Mouse (Mus musculus): ENCODE measurements around the gene Pold4.
"Not testable (repeated sequence)": the region's sequence is repeated elsewhere in the genome, so short reads cannot be mapped to it uniquely, and the experiment has no call there.

Gene Pold4

DNA sequence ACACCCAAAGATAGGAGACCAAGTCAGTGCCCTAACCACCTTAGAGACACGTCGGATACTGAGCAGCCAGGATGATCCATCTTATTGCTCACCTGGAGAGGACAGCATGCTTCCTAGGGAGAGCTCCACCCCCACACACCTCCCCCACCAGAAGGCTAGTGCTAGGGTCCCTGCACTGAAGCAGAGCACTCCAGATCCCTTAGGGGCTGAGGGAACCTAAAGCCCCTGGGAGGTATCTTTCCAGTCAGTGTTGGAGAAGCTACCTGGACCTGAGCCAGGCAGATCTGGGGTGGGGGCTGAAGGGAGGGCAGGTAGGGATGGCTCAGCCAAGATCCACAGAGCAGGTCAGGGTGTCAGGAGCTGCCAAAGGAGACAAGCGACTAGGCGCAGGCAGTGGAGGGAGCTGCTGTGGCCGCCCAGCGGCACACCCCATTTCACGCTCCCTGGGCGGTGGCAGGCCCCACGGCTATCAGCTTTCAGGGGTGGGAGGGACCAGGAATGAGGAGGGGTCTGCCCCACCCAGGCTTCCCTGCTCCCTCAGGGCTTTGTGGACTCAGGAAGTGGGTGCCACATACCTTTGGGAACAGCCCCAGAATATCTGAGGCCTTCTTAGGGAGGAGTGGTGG, 2.1 kb upstream of the Pold4 start:
- DNase-seq: peak; percentile 51

DNA sequence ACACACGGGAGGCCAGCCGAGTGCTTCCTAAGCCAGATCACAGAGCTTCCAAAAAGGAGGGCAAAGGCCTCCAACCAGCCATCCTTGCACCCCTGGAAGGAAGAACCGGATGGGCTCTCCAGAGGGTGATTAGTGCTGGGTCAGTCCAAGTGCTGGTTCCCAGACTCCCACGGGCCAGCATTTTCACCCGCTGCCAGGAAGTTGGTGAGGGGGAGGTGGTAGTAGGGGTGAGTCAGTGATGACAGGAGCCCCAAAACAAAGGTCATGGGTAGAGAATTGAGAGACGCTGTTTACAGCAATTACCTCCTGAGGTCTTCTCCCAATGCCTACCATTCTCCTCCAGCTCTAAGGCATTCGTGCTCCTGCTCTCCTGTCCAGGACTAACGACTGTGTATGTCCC, 1.3 kb upstream of the Pold4 start:
- peak; percentile 42 for DNase-seq

DNA sequence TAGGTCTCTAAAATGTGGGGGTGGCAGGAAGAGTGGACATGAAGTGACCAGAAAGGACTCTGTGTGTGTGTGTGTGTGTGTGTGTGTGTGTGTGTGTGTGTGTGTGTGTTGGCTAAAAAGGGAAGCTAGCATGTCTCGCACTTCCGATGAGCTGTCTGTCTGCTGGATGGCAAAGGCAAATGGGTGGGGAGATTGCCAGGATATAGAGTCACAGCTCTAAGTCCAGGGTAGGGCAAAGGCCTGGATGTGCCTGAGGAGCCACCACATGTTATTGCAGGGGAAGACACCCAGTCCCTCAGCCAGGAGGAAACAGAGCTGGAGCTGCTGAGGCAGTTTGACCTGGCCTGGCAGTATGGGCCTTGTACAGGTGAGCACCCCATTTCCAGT, 480 bp downstream of the Pold4 start:
- no peak for DNase-seq

DNA sequence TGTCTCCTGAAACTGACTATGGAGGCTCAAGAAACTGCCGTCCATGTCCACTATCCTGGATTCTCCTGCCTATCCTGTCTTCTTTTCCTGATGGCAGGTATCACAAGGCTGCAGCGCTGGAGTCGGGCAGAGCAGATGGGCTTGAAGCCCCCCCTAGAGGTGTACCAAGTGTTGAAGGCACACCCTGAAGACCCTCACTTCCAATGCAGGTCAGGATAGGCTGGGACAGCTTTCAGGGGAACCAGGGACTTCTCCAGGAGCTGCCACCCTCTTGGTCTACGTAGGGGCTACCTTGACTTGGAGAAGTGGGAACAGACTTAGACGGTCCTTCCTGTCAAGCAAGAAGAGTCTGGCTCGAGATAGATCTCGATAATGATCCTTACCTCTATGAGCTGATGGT, 952 bp downstream of the Pold4 start:
- no peak for DNase-seq

DNA sequence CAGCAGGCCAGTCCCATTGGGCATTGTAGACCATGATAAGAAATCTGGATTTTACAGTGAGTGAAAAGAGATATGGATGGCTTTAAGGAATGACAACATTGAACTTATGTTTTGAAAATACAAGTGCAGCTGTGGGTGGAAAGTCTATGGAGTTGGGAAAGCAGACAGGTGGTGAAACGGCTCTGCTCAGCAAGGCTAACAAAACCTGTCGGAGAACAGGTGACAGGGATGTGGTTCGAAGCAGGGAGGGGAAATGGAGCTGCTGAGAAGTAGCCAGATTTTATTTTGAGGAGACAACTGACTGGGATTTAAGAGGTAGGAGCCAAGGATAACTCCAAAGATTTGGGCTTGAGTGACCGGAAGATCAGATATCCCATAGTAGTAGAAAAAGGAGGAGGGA, 2.8 kb downstream of the Pold4 start:
- no peak for DNase-seq

DNA sequence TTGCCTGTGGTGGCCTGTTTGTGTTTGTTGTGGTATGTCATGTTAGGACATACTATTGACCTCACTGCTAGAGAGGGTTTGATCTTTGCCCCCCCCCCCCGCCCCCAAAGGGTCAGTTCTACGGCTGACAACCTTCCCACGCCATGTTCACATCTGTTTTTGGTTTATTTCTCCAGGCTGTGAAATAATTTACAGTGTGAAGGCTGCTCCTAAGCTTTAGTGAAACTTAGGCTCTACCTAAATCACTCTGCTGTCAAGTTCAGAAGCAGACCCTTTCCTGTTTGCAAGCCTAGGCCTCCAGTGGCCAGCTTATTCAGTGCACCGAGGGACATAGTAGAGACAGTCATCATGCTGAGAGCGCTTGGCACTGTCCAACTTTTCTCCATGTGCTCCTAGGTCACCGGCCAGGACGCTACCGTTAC, 8.6 kb downstream of the Pold4 start:
- DNase-seq: no peak

DNA sequence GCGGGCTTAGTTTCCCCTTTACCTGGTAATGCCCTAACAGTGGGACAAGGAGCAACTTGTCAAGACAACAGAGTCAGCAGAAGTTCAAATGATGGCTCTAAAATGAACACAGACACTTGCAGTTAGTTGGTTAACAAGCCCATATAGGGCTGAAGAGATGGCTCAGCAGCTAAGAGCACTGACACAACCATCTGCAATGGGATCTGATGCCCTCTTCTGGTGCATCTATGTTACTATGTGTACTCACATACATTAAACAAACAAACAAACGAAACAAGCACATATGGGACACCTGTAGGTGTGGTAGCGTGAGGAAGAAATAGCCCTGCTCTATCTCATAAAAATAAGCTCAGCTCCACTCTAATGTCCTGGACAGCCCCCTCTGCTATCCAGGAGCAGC, 10.7 kb downstream of the Pold4 start:
- no peak for DNase-seq

DNA sequence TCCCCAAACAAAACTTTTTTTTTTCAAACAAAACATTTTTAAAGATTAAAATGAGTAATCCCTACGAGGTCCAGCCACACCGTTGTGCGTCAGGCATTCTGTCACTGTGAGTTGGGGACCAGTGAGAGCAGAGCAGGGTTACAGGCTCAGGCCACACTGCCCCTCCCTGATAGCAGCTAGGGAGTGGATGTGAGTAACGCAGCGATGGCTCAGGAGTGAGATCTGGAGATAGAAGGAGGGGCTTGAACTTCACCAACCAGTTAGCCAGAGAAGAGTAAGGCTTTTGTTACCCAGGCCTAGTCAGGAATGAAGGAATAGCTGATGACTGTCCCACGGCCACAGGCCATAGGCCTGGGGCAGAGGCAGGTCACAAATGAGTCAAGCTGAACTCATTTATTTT, 13.1 kb downstream of the Pold4 start:
- DNase-seq: no peak

DNA sequence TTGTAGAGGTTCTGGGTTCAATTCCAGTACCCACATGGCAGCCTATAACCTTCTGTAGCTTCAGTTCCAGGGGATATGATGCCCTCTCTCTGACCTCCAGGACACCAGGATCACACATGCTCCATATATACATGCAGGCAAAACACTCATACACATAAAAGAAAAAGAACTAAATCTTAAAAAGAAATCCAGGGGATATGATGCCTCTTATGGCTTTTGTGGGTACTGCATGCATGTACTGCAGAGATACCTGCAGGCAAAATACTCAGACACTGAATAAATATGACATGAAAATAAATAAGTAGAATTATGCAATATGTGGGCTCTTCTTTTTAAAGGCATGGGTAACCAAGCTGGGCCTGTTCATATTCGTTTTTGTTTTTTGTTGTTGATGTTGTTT, 15.3 kb downstream of the Pold4 start:
- DNase-seq: no peak

DNA sequence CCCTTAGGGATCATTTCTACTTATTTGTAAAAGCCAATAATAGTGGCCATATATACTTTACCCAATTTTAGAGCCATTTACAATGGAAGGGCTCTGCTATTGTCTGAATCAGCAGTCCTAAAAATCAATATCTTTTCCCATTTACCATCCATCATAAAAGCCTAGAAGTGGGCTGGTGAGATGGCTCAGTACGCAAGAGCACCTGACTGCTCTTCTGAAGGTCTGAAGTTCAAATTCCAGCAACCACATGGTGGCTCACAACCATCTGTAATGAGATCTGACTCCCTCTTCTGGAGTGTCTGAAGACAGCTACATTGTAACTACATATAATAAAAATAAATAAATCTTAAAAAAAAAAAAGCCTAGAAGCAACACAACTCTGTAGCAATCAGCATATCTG, 17.0 kb downstream of the Pold4 start:
- not testable (repeated sequence) for DNase-seq

DNA sequence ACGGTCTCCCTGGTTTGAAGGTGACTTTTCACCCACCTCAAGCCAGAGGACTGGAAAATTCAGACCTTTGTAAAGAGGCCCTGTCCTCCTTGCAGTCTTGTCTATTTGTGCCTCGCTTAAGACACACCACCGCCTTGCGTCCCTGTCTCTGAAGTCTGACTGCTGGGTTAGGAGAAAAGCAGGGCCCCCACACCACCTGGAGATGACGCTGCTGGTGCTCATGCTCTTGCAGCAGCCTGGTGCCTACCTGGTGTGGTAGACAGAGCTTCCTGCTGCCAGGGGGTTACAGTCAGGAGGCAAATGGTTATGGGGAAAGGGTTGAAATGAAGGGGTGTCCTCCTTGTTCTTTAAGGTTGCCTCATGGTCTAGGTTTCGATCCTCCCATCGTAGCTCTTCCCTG, 22.5 kb downstream of the Pold4 start:
- DNase-seq: no peak

DNA sequence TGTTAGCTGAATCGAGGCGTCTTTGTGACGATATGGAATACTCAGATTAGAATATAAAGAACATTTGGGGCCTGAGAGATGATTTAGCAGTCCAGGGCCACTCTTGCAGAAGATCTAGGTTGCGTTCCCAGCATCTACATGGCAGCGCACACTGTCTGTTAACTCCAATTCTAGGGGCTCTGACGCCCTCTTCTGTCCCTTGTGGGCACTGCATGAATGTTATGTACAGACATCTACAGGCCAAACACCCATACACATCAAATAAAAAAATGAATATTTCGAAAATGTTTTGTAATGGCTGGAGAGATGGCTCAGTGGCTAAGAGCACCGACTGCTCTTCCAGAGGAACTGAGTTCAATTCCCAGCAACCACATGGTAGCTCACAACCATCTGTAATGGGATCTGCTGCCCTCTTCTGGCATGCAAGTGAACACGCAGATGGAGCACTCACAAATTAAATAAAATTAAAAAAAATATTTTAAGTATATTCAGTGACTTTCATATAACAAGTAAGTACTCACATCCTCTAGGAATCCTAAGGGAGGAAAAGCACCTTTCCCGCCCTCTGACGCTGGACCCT, 24.0 kb downstream of the Pold4 start:
- no peak for DNase-seq

DNA sequence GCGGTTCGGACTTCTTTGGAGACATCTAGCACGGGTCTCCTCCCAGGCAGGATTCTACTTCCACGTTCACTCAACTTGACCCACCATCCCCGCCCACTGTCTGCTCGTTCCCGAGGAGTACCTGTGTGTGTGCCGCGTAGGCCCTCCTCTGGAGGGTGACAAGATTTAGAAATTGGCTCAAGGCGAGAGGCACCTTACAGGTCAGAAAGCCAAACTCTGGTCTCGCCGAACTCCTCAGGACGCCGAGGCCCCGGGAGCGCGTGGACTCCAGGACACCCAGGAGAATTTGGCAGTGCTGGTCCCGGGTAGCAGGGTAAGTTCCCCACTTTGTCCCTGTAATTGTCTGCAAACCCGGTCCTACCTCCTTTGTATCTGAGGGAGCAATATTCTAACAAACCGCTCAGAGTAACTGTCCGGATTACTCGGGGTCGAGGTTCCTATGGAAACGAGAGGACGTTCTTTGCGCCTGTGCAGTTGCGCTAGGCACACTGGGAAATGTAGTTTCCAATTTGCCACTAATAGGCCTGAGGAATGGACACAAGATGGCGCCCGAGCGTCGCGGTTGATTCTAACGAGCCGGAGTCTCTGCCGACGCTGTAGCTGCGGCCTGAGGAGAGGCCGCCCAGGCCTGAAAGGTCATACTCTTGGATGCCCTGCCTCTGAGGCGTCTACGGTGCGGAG, 25.7 kb downstream of the Pold4 start:
- peak; percentile 96 for DNase-seq

DNA sequence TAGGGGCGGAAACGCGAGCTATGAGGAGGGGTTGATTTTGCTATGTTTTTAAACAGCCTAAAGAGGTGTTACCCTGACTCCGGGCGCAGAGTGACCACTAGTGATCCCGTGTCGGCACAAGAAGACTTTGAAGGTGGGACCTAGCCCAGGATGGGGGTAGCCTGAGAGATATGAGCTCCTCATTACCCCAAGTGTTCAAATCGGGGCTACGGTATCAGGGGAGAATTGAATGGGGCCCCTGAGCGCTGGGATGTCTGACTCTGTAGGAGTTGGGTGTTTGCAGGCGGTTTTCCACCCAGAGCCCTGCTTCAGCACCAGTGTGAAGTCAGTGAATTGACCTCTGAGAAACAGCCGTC, 26.2 kb downstream of the Pold4 start:
- no peak for DNase-seq

DNA sequence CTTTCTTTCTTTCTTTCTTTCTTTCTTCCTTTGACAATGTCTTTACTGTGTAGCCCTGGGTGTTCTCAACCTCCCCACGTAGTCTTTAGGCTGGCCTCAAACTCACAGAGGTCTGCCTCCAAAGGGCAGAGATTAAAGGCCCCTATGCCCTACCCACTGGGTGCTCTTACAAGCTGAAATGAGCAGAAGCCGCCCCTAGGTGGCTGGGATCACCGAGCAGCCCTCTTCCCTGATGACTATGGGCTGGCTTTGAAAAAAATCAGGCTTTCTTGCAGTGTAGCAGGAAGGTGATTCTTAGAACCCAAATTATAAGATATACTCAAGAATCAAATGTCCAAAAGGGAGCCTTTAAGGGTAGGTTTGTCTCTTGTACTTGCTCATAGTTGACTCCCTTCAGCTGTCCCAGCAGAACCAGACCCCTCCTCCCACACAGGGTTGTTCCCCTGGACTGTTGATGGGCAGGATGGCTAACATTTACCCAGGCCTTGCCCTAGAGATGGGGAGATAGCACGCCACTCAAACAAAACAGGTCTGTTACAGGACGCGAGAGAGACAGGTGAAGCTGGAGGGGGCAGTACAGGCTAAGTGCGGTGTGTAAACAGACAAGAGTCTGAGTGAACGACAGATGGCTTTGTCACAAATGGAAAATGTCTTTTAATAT, 29.5 kb downstream of the Pold4 start:
- no peak for DNase-seq

DNA sequence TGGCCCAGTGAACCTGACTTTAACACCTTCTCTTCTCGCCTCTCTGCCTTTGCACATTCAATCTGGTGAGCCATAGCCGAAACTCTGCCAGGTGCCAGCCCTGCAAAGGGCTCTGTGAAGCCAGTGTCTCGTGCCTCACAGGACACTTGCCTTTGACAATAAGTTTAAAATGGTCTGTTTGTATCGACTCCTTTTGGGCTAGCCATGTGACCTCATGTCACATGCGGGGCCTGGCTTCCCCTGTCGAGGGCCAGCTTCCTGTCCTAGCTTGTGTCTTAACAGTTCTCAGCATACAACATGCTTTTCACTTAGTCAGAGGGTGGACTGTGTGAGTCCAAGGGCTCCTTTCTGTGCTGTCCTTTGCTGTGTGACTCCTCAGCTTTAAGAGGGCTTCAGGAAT, 31.1 kb downstream of the Pold4 start:
- no peak for DNase-seq

DNA sequence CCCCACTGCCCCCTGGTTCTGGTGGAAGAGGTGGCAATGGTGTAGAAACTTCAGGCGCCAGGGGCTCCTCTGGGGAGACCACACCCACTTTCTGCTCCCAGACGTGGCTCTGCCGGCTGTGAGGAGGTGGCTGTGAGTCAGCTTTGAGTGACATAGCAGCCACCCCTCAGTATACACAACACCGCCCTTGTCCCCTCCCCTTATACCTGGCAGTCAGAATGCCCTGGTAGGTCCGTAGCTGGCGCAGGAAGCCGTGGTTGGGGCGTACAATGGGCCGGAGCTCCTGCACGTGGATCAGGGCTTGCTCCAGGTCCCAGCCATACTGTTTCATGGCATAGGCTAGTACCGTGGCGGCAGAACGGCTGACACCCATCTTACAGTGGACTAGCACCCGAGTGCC, 32.0 kb downstream of the Pold4 start:
- DNase-seq: no peak

DNA sequence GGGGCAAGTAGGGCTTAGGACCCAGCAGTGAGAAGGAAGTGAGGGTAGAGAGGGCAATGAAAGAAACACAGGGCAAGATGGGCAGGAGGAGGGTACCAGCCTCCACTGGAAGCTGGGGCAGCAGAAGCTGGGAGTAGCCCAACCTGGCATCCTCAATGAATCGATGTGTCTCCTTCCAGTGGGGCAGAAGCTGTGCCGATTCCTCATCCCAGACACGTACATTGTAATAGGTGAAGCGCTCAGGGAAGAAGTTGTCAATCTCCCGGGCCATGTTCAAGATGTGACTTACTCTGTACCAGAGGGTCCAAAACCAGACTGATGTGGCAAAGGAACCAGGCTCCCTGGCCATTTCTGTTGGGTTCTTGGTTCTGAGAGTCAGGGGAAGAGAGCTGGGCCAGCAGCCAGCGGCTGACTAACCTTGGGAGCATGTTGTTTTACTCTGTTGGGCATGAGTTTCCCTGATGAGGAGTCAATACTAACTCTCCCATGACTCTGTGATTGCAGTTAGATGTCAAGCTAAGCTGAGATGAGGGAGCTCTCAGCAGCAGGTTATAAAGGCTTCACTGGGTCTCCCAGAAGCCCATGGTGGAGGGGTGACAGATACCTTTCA, 32.6 kb downstream of the Pold4 start:
- no peak for DNase-seq

DNA sequence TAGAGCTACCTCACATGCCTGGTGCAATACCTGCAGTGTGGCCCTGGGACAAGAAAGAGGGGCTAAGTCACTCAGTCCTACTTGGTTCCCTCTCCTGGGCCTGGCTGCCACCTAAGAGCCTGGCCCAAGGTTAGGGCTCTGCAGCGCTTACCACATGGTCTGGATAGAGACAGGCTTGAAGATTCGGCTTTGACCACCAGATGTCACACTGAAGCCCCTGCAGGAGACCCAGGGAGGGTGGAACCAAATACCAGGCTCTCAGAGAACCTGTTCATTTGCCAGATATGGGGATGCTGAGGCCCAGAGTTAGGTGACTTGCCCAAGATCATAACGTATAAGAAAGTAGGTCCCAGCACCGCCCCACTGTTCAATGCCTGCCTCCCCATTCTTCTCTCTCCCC, 34.3 kb downstream of the Pold4 start:
- DNase-seq: no peak

DNA sequence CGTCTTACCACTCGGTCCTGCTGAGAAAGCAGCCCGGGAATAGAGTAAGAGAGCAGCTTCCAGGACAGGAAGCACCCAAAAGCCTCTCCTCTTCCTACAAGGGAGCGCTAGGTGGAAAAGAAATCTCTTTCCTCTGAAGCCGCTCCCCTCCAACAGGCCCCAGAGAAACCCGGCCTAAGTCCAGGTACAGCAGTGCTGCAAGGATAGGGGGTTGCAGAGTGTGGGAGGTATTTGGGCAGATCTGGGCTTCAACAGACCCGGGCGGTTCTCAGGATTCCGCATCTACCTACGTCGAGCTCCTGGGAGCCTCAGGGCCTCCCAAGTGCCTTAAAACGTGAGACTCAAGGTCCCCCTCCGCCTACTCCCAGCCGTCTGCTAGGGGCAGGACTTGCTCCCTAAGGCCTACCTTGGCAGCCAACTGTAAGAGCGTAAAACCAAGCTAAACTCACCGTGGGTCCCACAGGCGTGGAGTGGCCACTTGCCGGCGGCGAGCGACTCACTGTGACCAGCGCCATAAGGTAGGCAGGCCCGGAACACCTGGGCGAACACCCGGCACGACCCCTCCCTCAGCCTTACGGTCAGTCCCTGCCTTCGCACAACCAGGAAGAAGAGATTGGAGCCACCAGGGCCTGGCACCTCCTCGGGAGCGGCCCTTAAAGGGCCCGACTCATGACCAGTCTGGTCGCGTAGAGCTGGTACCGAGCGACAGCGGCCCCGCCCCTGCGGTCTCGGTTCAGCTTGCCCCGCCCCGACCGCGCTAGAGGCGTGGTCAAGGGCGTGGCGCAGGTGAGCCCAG, 37.1 kb downstream of the Pold4 start, which contains the start of gene Ssh3:
Gene Ssh3, minus strand, starts transcription at position 615 of the 796 bp plus-strand sequence.
- DNase-seq: peak; percentile 89

DNA sequence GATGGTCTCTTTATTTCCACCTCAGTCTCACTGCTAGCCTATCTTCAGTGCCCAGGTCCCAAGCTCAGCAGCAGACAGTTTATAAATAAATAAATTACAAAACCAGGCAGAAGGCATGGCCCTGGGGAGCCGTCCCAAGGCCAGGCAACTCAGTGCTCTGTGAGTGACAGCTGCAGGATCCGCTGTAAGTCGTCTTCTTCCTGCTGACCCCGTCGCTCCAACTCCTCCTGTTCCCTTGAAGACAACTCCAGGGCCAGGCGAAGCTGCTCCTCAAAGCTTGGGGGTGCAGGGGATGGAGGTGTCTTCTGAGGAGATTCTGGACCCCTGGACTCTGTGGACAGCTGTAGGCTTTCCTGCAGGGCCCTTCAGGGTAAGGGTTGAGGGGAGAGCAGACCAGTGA, 38.5 kb downstream of the Pold4 start:
- DNase-seq: no peak

DNA sequence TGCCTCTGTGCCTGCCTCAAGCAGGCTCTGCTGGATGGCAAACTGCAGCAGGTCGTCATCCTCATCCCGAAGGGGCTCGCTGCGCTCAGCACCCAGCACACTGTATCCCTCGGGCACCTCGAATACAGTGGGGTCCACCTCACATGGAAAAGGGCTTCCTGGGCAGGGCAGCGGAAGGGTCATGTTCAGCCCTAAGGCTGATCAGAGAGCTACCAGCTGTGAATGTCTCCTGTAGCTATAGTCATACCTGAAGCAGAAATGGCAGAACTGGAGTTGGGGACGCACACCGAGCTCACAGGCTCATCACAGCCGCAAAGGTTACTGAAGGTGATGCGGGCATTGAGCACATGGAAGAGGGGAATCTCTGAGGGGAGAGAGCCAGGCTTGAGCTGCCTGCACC, 39.3 kb downstream of the Pold4 start:
- no peak for DNase-seq

DNA sequence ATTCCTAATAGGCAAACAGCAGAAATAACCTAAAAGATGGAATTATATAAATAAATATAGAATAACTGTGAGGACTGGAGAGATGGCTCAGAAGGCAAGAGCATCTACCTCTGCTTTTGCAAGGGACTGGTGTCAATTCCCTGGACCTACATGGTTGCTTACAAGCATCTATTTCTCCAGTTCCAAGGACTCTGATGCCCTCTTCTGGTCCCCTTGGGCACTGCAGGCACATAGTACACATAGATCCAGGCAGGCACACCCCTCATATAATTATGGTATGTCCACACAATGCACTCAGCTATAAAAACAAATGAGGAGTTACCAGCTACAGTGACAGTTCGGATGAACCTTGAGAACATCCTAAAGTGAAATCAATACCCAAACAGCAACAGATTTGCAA, 47.8 kb downstream of the Pold4 start:
- no peak for DNase-seq
